Mouse (Mus musculus): Measurements from ENCODE around the gene Reps2.

Gene Reps2

DNA sequence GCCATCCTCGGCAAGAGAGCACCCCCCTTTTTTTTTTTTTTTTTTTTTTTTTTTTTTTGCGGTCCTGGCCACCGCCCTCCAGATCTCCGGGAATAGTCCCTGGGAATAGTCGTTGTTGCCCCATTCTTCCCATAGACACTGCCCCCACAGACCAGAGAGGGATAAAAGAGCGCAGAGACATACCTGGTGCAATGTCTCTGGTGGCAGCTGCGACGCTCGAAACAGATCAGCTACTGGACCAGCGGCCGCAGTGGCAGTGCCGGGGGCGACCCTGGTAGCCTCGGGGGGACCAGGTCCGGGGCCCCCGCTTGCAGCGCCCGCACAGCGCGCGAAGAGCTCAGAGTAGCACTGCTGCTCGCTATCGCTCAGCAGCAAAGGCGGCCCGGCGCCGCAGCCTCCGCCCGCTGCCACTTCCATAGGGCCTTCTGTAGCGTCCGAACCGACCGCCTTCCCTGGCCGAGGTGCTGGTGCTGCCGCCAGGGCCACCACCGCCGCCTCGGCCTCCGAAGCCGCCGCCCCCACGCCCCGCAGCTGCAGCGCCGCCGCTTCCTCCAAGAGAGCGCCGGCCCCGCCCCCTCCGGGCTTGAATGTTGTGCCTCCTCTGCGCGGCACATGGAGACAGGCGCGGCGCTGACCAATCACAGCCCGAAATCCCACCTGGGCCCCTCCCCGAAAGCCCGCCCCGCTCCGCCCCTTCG, at the start of gene Reps2:
TSS of gene Reps2 (minus strand) at position 559 of the 698 bp plus-strand sequence.
- DNase-seq (ENCODE audit: low spot score in 2 of 2) = peak; percentile 70 to 75

DNA sequence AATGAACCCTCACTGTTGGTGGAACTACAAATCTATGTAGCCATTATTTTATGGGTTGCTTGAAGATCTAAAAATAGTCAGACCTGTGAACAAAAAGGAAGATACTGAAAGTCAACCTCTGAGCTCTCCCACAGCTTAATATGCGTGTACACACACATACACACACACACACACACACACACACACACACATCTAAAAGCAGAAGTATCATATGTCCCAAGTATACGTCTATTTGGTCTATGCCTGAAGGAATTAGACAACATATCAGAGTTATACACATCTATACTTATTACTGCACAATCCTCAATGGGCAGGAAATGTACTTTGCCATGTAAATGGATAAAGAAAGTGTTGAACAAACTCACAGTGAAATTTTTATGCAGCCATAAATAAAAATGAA, 47.8 kb upstream of the Reps2 start:
- no peak for DNase-seq (ENCODE audit: low spot score in 2 of 2)

DNA sequence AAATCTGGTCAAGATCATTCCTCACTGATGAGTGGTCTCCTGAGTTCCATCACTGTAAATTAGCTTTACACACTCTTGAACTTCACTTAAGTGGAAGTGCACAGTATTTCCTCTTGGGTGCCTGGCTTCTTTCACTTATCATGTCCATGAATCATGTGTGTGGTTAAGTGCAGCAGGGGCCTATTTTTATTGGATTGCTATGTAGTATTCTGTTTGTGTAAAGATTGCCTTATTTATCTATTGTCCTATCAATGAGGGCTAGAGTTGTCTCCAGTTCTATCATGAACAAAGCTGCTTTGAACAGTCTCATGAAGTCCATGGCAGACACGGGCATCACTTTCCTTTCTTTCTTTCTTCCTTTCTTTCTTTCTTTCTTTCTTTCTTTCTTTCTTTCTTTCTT, 41.9 kb upstream of the Reps2 start:
- DNase-seq (ENCODE audit: low spot score in 2 of 2) = no peak

DNA sequence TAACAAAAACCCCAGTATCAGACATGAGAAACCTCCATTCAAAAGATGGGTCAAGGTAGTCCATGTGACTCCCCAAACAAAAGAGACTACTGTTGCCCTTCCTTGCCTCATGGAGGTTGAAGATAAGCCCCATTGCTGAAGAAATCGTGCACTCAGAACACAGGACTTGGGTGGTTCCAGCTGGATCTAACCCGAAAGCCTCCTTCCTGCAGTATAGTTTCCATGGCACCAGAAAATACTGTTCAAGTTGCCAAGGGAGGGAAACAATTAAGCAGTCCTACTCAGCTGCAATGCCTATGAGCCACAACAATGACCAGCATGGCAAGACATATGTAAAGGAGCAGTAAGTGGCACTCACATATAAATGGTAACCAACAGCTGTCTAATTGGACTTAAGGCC, 36.1 kb upstream of the Reps2 start:
- DNase-seq (ENCODE audit: low spot score in 2 of 2) = no peak

DNA sequence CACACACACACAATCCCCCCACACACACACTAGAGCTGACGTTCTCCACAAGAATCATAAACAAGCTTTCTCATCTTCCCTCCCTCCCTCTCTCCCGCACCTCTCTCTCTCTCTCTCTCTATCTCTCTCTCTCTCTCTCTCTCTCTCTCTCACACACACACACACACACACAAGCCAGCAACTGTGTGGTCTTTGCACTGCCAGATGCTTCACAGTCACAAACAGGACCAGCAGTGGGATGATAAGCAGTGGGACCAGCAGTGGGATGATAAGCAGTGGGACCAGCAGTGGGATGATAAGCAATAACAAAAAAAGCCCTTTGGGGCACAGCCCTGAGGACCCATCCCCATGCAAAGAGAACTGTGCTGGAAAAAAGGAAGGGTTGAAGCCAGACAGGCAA, 35.4 kb upstream of the Reps2 start:
- no peak for DNase-seq (ENCODE audit: low spot score in 2 of 2)

DNA sequence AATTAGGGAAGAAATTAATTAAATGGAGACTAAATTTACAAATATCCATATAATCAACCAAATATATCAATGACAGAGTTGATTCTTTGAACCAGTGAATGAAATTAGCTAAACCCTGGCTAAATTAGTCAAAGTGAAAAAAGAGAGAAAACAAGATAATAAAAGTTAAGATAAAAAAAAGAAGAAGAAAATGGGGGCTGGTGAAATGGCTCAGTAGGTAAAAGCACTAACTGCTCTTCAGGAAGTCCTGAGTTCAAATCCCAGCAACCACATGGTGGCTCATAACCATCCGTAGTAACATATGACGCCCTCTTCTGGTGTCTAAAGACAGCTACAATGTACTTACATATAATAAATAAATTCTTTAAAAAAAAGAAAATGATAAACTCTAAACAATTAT, 22.7 kb upstream of the Reps2 start:
- no peak for DNase-seq (ENCODE audit: low spot score in 2 of 2)

DNA sequence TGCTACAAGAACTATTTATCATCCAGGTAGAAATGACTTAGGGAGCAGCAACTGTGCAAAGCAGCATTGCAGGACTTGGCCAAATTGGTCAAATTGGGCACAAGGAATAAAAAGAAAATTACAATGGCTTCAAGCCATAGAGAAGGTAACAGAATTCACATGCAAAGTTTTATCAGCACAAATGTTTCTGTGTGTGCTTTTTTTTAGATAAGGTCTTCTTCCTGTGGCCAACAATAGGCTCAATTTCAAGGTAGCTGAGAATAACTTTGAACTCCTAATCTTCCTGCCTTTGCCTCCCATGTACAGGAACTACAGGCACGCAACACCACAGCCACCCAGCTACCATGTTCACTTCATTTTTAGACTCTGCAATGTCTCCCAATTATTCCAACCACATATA, 16.7 kb upstream of the Reps2 start:
- no peak for DNase-seq (ENCODE audit: low spot score in 2 of 2)

DNA sequence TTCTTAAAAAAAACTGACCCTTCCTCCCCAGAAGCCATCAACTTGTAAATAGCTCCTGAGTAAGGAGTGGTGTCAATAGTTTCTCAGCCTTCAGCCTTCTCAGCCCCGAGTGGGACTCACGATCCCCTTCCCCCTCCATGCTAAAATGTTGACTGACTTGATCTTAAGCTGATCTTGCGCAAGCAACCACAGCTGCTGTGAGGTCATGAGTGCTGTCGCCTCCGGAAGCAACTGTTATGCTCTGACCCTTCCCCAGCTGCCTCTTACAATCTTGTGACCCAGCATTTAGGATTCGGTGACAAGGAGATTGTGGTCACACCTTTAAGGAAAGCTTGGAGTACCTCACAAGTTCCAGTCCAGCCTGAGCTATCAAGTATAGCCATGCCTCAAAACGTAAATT, 10.1 kb upstream of the Reps2 start:
- DNase-seq (ENCODE audit: low spot score in 2 of 2) = no peak

DNA sequence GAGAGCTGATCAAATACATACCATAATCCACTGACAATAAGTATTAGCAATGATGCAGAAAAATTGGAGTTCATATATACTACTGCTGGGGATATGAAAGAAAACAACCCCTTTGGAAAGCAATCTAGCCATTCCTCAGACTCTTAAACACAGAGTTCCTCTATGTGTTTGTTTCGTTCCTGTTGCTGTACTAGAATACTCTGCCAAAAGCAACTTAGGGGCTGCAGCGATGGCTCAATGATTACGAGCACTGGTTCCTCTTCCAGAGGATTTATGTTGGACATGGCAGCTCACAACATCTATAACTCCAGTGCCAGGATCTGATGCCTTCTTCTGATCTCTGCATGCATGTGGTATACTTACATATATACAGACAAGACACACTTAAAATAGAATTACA, 9.0 kb upstream of the Reps2 start:
- no peak for DNase-seq (ENCODE audit: low spot score in 2 of 2)

DNA sequence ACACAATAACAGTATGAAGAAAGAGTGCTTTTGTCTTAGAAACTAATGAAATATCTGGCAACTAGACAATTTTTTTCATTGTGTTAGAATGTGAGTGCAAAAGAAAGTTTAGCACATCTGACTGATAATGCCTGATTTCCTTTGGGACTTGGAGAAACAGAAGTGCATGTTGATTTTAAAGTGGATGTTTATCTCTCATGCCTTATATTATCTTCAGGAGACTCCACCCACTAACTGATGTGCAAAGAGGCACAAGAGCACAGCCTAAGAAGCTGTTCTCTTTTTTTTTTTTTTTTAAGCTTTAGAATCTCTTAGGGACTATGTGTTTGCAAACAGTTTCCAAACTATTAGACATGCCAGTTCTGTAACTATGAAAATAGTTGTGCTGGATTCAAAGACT, 7.7 kb upstream of the Reps2 start:
- DNase-seq (ENCODE audit: low spot score in 2 of 2) = no peak

DNA sequence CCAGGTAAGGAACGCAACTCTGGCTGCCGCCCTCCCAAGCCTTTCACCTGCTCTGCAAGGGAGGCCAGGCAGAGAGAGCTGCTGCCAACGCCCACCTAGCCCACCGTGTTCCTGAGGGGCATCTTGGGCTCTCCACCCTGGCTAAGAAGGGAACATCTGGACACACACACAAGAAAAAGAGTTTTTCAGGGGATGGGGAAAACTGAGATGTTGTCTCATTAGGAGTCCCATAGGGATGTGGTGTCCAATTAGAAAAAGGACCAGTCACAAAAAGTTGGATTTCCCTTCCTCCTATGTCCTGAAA, 292 bp upstream of the Reps2 start:
- DNase-seq (ENCODE audit: low spot score in 2 of 2) = no peak

DNA sequence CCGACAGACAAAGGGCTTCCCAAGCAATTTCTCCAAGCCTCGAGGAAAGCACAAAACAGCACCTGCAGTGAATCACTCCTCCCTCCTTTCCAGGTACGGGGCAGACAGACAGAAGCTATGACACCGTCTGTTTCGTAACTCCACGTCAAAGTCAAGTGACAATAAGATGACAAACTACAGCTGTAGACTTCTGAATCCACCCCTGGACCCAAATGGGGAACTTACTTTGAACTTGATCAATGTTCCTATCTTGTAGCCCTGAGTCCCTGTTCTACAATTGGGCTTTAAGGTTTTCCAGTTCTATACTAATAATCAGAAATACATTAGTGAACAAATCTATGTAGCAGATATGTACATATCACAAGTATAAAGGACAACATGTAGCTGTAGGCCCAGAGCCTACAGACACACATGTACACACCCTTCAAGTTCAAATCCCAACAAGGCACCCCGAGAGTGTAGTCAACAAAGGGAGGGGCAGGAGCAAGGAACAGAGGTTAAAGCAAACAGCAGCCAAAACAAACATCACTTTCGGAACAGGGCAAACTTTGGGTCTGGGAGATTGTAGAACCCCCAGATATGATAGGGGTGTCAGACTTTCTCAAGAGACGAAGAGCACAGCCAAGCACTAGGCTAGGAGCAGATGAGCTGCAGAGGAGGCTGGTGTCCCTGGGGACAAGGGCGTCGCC, 903 bp downstream of the Reps2 start:
- no peak for DNase-seq (ENCODE audit: low spot score in 2 of 2)

DNA sequence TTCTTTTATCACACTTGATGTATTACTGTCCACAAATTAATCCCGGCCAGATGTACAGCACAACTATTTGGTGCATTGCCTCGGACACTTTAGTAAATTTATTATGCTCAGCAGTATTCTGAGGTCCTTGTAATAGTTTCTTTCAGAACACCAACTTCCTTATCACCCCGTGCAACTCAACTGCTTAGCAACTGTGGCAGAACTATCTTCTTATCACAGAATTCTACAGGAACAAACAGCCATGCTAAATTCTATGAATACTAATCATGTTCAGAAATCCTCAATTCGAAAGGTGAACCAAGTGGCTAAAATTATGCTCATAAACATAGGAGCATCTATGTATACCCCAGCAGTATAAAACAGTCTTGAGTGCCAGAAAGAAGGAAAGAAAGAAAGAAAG, 1.7 kb downstream of the Reps2 start:
- no peak for DNase-seq (ENCODE audit: low spot score in 2 of 2)

DNA sequence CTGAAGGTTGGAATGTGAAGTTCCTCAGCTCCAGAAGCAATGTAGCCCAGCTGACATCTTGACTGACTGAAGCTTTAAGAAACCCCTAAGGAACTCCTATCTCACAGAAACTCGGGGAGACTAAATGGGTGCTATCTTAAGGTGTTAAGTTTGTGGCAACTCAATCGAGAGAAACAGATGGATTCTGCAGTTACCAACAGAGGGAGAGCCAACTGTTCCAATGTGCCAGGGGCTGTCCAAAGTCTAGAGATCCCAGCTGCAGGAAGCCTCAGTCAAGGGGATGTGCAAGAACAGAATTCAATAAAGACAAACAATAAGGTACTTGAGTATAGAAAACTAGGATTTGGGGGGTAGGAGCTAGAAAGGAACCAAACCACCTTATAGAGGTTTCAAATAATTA, 8.3 kb downstream of the Reps2 start:
- DNase-seq (ENCODE audit: low spot score in 2 of 2) = peak in 1 of 2 experiments; percentile 20

DNA sequence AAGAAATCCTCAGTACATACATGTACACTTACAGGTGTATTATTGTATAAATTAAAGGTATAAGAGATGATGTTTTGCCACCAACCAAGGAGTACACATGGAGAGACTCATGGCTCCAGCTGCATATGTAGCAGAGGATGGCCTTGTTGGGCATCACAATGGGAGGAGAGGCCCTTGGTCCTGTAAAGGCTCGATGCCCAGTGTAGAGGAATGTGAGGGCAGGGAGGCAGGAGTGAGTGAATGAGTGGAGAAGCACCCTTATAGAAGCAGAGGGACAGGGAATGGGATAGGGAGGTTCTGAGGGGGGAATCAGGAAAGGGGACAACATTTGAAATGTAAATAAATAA, 21.4 kb downstream of the Reps2 start:
- no peak for DNase-seq (ENCODE audit: low spot score in 2 of 2)

DNA sequence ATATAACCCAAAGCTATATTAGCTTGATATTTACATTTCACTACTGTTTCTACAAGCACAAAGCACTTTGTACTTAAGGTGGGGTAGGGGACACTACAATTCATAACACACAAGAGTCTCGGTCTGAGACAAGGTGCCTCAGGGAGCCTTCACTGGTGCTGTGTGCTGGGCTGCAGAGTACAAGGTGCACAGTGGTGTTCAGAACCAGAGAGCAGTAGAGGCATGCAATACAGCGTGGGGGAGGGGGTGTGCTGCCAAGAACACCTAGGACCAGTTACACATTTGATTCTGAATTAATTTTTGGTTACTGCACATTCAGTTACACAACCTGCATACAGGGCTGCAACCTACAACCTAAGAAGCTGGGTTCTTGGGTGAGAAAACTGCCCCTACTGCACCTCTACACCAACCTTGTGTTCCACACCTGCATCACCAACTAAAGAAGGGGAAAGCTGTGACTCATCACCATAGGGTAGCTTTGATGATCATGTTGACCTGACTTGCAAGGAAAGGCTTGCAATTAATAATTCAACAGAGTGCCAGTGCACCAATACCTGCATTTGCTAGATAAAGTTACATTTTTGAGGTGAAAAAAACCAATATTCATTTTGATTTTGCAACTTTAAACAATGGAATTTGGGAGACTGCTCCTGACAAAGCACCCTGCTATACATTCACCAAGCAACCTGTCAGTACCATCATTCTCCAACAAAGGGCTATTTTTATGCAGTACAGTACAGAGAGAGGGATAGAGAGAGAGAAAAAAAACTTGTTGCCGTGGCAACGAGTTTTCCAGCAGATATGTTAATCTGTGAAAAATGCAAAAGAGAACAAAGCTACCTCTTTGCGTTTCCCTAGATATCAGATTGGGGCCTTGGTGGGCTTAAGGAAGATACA, 22.0 kb downstream of the Reps2 start:
- peak in 1 of 2 experiments; percentile 31 for DNase-seq (ENCODE audit: low spot score in 2 of 2)

DNA sequence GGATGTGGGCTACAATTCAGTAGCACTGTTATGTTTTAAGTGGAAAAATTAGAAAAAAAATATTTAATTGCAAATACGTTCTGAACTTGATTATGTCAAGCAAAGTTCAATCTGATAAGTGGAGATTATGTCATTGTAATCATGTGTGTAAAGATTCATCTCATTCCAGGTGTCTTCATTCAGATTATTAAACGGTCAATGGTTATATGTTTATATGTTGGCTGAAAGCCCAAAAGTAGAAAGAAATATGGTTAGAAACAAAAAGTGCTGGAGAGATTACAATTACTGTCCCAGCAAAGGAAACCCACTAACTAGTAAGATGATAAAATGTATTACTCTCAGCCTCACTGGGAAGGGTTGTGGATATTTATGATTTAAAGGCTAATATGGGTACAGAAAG, 23.7 kb downstream of the Reps2 start:
- DNase-seq (ENCODE audit: low spot score in 2 of 2) = no peak

DNA sequence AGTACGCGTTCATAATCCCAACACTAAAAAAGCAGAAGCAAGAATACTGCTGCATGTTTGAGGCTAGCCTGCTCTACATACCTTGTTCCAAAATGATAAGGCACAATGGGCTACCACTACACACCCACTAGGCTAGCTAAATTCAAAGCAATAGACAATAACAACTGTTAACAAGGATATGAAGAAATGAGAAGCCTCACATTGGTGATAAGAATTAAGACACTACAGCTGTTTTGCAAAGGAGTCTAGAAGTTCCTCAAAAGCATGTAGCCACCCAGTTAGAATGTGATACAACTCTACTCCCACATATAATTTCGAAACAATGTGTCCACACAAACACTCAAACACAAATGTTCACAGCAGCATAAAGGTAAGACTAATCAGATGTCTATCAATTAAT, 24.9 kb downstream of the Reps2 start:
- DNase-seq (ENCODE audit: low spot score in 2 of 2) = no peak

DNA sequence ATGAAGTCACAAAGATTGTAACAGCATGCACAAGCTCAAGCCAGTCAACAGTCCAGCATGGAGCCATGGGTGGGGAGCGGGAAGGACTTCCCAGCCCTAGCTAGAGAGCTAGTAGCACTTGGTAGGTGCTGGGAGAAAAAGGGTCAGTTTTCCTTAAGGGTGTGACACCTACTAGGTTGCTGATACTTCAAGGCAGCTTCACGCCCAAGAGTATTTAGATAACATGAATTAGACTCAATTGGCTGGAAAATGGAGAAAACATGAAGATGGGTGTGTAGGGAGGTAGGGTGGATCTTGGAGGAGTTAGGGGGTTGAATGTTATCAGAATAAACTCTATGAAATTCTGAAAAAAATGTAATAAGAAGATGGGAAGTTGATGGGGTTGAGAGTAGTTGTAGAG, 37.3 kb downstream of the Reps2 start:
- DNase-seq (ENCODE audit: low spot score in 2 of 2) = no peak

DNA sequence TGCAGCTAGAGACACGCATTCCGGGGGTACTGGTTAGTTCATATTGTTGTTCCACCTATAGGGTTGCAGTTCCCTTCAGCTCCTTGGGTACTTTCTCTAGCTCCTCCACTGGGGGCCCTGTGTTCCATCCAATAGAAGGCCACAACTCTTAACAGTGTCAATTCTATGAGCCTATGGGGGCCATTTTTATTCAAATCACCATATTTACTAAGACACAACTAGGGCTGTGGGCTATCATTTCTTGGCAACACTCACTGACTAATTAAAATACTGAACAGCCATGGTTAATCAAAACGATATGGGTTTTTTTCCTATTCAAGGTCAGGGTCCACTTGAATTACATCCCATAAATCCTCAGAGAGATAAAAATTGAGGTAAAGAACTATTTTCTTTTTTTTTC, 43.8 kb downstream of the Reps2 start:
- DNase-seq (ENCODE audit: low spot score in 2 of 2) = no peak

DNA sequence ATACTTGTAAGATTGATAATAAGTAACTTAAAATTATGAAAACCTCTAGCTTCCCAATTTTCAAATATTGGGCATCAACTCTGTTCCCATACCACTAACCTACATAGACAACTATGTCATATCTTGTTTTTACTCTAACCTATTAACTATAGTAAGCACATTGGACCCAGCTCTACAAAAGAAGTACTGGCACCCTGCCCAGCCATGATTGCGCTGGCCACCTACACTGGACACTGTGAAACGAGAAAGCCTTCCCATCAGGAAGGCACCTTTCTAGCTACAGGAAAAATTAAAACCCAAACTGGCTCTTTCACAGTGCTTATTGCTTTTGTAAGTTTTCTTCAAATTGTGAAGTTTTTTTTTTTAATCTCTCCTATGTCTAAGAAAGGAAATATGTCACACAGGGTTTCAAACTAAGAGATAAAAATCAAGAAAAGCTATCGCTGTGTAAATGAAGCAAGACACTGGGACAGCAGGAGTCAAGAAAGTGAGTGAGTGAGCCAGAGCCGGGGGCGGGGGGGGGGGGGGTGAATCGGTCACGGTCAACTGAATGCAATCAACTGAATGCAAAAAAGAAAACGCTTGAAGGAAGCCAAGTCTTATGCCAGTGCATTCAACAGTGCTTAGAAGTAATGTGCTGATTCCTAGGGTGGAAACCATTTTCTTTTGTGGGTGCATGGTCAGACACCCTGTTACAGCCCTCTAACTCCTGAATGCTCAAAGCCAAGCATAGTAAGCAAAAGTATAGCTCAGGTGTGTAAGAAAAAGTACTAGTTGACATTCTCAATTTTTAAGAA, 52.2 kb downstream of the Reps2 start:
- DNase-seq (ENCODE audit: low spot score in 2 of 2) = no peak

DNA sequence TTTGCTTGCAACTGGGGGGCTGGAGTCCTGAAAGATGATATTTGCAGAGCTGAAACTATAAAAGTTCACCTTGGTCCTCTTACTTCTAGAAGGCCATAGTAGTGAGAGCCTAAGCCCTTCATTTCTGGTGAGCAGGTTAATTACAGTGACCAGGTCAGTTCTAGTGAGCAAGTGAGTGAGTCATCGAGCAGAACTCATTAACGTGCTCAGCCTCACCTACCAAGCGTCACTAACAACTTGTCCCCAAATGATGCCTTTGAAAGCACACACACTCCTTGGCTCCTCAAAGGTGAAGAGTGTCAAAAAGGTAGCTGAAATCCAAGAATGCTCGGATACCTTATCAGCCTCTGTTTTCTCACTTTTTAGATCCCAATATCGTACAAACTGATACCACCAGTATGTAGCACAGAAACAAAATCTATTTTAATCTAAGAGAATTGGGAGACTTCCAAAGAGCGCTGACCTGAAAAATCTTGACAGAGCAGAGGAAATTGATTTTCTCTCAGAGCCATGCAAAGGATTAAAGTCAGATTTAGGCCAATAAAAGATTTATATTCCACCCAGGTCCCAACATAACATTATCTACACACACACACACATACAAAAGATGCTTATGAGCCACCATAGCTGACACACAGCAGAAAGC, 53.2 kb downstream of the Reps2 start:
- DNase-seq (ENCODE audit: low spot score in 2 of 2) = no peak
